Mouse (Mus musculus) cerebellum, adult 11 months (tissue): ENCODE results near the gene Gsta4.
"Not testable (repeated sequence)": the region's sequence is repeated elsewhere in the genome, so short reads cannot be mapped to it uniquely, and the experiment has no call there.

Experiments used
- DNase-seq: peaks from one replicate; pipeline ENCODE4 v3.0.0; 2022

Gsta4 gene

DNA sequence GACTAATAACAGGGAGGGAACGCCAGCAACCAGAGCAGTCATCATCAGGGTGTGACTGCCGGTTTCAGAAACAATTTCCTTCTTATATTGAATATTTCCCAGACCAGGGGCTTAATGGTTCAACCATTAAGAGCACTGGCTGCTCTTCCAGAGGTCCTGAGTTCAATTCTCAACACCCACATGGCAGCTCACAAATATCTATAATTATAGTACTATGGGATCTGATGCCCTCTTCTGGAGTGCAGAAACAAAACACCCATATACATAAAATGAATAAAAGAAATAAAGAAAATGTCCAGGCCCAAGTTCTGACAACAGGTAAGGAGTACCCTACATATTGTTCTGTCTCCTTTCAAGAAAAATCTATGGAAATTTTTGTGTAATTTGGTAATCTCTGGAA lies 3.5 kb upstream of the Gsta4 start:
- DNase-seq = no peak

DNA sequence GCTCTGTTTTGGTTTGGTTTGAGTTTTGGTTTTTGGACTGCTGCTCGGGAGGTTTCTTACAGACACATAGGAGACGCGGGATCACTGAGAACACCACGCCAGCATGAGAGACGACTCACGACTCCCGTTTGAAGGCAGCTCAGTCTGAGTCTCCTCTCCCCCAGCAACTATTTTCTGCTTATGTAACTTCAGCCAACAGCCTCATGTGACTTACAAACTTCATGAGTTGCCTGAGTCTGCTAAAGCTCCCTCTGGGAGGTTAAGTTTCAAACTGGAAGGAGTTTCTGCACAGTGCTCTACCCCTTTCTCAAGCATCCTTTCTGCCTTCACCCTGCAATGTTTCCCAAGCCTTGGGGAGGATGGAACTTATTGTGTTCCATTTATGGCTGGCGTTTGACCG lies 3.1 kb downstream of the Gsta4 start:
- DNase-seq = no peak

- DNase-seq = no peak
These were observed 6.3 kb downstream of the Gsta4 start for GRCm38 (mm10) chr9:78188910-78189309.

DNA sequence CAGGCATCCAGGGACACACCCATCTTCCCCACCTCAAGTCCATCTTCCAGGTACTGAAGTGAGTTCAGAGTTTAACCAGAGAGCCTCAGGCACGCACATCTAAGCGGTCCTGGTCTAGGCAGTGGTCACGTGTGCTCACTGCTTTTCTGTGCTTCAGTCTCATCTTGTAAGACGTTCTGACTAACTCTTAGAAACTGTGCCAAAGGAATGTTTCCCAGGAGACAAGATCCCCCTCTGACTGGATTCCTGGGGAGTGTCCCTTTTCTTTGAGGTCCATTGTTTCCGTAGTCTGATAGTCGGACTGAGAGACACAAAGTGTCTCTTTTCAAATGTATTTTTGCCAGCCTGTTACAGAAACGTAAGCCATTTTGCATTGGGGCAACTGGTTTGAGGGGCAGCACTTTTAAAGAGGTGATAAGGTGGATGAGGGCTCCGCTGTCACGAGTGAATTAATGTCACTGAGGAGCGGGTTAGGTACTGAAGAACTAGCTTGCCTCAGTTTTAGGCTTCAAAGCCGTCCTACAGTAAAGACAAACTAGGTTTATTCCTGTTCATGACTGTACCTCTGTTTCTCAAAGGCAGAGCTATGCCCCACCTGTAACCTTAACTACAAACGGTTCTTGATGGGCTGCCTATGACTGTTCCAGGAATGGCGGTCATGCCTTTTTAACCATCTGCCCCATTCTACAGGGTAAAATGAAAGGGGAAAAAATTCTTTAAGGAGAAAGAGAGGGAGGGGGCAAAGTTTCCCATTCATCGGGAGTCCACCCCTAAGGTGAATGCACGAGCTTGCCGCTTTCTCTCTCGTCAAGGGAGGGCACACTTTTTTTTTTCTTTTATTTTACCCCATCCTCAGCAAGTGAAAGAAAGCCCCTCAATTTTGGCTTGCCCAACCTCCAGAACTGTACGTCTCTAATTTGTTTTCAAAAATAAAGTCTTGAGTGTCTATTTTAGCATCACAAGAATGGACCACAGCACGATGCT lies 8.4 kb downstream of the Gsta4 start:
- DNase-seq = no peak

DNA sequence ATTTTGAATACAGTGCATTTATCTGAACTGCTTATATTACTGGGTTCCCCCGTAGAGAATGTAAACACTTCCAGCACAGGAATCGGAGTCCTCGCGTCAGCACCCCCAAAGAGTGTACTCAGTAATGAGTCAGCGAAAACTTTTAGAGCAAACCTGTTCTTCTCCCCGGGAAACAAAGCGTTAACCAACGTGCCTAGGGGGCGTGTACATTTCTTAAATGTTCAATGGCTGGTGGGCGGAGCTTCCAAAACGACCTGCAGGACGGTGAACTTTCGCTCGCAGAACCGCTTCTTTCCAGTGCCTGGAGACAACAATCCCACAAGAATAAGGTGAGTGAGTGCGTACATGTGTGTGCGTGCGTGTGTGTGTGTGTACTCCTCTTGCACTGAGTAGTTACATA lies 9.2 kb downstream of the Gsta4 start:
- DNase-seq = no peak

DNA sequence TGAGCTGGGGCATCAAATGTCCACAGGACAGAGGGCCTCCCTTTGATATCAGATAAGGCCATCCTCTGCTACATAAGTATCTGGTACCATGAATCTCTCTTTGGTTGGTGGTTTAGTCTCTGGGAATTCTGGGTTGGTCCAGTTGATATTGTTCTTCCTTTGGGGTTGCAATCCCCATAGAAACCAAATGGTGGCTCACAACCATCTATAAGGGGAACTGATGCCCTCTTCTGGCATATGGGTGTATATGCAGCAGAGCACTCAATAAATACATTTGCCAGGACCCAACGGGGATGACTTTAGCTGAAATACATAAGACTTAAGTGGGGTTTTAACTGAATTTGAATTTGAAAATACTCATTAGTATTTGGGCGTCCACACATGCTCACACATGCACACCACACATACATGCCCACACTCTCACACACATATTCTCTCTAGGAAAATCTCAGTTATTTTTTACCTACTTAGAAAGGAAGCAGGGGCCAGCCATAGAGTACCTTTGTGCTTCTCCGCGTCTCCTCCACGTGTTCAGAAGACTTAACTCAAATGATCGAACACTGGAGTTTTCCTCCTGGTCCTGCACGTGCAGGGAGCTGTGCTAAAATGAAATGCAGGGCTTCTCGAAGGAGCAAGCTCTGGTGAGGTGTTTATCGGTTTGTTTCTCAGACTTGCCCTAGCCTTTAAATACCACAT lies 11.5 kb downstream of the Gsta4 start:
- DNase-seq = no peak

DNA sequence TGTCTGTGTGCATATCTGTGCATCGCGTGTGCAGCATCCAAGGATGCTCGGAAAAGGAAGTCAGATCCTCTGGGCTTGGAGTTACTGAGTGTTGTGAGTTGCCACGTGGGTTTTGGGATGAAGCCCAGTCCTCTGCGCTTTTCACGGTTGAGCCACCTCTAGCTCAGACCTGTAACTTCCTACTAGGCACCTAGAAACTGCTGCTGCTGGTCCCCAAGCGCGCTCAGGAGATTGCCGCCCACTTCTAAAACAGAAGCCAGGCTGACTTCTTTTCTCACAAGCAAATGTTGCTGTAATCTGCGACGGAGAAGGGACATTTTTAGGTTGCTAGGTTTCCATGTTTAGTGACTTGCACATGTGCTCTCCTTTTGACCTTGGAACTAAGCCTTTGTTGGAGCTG lies 12.5 kb downstream of the Gsta4 start:
- no peak for DNase-seq

DNA sequence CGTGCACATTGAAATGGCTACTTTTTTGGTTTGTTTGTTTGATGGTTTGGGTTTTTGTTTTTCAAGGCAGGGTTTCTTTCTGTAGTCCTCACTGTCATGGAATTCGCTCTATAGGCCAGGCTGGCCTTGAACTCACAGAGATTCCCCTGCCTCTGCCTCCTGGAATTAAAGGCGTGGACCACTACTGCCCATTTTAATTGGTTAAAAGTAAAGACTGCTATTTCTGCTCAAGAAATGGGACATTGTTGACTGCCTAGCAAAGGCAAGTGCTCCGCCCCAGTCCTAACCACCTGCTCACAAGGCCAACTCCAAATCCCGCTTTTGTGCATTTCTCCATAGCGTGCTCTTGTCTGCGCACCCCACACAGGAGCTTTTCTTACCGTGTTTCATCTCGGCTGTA lies 15.2 kb downstream of the Gsta4 start:
- no peak for DNase-seq

DNA sequence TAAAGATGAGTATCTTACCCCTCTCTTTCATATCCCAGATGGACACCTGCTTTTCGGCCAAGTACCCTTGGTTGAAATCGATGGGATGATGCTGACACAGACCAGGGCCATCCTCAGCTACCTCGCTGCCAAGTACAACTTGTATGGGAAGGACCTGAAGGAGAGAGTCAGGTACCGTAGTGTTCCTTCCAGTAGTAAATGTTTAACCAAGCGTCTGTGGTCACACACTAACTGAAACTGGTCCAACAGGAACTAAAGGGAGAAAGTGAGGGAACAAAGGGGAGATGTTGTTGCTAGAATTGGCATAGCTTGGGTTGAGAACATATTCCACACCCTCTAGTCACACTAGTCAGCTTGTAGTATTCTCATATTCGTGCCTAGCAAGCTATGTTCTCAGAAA lies 21.6 kb downstream of the Gsta4 start:
- DNase-seq = no peak

DNA sequence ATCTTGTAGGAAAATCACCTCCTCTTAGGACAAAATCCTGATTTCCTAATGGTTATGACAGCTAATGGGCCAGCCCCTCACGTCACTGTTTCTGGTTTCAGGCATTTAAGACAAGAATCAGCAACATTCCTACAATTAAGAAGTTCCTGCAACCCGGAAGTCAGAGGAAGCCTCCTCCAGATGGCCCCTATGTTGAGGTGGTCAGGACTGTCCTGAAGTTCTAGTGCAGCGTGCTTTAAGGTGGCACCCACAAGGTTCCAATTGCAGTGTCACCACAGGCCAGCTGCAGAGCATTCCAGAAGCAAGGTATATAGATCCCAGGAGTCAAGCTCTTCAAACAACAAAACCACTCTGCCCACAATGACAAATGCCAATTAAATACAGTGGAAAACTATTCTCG lies 26.4 kb downstream of the Gsta4 start:
- DNase-seq = no peak

DNA sequence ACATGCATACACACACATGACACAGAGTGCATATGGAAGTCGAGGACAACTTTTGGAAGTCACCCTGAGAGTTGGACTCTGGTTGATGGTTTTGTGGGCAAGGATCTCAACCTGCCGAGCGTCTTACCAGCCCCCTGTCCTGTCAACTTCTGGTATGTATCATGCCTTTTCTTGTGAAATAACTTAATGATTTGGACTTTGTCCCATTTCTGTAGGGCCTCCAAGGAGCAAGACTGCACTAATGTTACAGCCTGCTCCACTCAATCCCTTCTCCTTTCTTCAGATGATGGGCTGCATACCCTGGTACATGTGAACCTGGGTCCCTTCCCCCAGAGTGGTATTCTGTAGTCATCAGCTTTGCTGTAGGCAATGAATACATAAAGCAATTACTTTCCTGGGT lies 27.5 kb downstream of the Gsta4 start:
- DNase-seq = no peak

DNA sequence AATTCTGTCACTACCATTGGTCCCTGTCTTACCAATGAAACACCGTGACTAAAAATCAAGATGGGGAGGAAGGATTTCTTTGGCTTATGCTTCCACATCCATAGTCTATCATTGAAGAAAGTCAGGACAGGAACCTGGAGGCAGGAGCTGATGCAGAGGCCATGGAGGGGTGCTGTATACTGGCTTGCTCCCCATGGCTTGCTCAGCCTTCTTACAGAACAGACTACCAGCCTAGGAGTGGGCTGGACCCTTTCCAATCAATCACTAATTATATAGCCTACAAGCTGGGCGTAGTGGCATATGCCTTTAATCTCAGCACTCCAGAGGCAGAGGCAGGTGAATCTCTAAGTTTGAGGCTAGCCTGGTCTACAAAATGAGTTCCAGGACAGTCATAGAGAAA lies 28.2 kb downstream of the Gsta4 start:
- DNase-seq = no peak

DNA sequence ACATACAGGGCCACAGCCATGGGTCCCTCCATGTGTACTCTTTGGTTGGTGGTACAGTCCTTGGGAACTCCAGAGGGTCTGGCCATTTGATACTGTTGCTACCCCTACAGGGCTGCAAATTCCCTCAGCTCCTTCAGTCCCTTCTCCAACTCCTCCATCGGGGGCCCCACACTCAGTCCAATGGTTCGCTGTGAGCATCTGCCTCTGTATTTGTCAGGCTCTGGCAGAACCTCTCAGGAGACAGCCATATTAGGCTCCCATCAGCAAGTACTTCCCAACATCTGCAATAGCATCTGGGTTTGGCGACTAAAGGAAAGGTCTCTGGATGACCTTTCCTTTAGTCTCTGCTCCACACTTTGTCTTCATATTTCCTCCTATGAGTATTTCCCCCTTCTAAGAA lies 28.9 kb downstream of the Gsta4 start:
- no peak for DNase-seq

- no peak for DNase-seq
These were observed 29.9 kb downstream of the Gsta4 start for GRCm38 (mm10) chr9:78212341-78213049.

DNA sequence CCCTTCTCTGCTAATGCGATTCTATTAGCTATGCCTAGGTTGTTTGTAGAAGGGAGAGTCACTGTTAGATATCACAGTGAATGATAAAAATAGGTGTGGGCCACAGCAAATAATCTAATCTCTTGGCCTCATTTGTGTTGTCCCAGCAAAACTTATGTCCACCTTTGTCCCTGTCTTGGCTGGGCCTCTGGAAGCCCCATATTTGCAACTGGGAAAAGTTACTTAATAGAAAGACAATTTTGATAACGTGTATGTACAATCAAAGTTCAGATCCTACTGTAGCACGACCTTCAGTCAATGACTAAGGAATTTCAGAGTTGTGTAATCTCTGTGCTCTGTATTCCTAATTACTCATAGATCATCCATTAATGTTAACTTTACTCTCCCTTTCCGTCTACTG lies 34.5 kb downstream of the Gsta4 start:
- DNase-seq = no peak

- DNase-seq = no peak
These were observed 40.0 kb downstream of the Gsta4 start for GRCm38 (mm10) chr9:78222616-78223015.

DNA sequence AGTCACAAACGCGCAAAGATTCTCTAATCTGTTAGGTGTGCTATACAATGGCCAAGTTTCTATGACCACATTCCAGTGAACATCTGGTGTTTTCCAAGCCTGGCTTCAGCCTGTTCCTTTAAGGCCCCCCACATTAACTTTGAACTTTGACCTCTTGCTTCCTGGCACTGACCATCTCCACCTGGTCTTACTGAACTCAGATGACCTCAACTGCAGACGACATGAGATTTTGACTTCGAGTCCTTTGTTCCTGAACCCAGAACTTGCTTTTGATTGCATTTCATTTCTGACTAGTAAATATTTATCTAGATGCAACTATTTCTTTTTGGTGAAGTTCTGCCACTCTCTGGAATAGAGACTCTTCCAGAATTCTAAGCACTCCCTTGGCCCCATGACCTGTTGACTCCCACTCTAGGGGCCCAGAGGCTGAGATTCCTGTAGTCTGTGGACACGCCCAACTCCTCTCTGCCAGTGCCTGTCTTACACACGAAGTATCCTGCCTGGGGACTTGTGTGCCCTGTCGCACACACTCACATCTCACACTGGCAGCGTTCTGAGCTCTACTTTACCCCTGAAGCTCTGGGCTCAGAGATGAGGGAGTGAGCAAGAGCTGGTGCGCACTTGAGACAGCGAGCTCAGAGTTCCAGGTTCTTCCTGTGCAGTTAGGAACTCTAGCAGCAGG lies 40.8 kb downstream of the Gsta4 start:
- DNase-seq = no peak

- DNase-seq = no peak
These were observed 41.8 kb downstream of the Gsta4 start for GRCm38 (mm10) chr9:78224418-78224817.

- DNase-seq = no peak
These were observed 42.7 kb downstream of the Gsta4 start for GRCm38 (mm10) chr9:78225304-78225703.

GRCm38 (mm10) chr9:78228122-78228521 lies 45.5 kb downstream of the Gsta4 start:
- no peak for DNase-seq

- DNase-seq = not testable (repeated sequence)
These were observed 47.1 kb downstream of the Gsta4 start for GRCm38 (mm10) chr9:78229658-78230057.

- not testable (repeated sequence) for DNase-seq
These were observed 47.9 kb downstream of the Gsta4 start, which contains the start of gene Gsta1 for GRCm38 (mm10) chr9:78230461-78230860. TSS of gene Gsta1 (plus strand) at chr9:78230656.
